Mouse (Mus musculus) G1E (cell line): ENCODE measurements around the gene Pih1d1.

Source experiments
- CTCF ChIP-seq: IDR thresholded peaks from 2 replicates; pipeline ENCODE4 v1.5.1; 2012; ENCODE audit warnings: low read depth, low read length, inconsistent platforms, mixed read lengths
- GATA1 ChIP-seq: IDR thresholded peaks from 2 replicates; pipeline ENCODE4 v1.6.1; 2012; ENCODE audit warnings: borderline replicate concordance, low read length, inconsistent platforms, mixed read lengths
- POLR2AphosphoS5 ChIP-seq: IDR thresholded peaks from 2 replicates; pipeline ENCODE4 v1.6.1; 2012; ENCODE audit warnings: low read depth, low read length, inconsistent platforms; ENCODE audit not compliant: insufficient replicate concordance
- TAL1 ChIP-seq: conservative IDR thresholded peaks from 2 replicates; pipeline ENCODE4 v1.6.1; 2012; ENCODE audit warnings: low read depth, low read length, inconsistent platforms, mixed read lengths

DNA sequence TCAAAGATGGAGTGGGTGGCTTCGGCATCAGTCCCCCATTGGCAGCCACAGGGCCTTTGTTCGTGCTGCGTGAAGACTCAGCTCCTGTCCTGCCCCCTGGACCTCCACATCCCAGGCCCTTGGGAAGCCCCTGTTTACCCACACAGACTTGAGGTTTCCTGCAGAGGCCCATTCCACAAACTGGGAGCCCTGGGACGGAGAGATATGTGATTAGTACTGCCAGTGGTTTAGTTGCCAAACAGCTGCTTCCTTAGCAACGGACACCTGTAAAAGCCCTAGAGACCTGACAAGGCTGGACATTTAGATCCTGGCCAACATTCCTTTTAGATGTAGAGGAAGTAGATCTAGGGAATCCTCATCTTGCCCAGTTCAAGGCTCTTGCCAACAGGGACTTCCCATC is 12.2 kb upstream of the Pih1d1 start:
- TF ChIP-seq CTCF: no peak
- TF ChIP-seq TAL1: no peak
- no peak for TF ChIP-seq GATA1
- TF ChIP-seq POLR2AphosphoS5: no peak
